Mouse (Mus musculus) central nervous system, embryonic 18 days (tissue): ENCODE measurements around the gene Gm28374. TPM values are rescaled to one million over a fixed set of nuclear protein-coding genes. Genes with fewer than 3 reads are reported as not detected.

Source experiments
- polyA plus RNA-seq: library from polyadenylated mRNA; depleted of rRNA; stranded (reverse); fragments of >200 nt; gene quantifications from 2 replicates; pipeline ENCODE4 v1.2.3, GENCODE M21; 2012; rRNA removed

The Gm28374 gene
- polyA plus RNA-seq: 1.5 and 1.6 TPM in 2 replicates

DNA sequence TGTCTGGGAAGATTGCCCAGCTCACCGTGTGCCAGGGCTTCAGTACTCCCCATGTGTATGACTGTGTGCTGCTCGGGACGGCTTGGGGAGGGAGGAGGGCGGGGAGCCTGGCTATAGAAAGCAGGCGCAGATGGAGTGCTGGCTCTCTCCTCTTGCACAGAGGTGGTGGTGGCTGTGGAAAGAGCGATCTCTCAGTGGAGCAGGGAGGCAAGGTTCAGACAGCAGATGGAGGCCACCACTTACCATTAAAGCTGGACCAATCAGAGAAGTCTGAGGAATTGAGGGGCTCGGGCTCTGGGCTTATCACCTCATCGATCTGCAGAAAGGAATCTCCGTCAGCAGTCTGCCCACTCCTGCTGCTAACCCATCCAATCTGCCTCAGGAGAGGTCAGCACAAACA lies at the start of gene Gm28374:
TSS of gene Gm28374 (minus strand) at position 101 of the 400 bp plus-strand sequence.

DNA sequence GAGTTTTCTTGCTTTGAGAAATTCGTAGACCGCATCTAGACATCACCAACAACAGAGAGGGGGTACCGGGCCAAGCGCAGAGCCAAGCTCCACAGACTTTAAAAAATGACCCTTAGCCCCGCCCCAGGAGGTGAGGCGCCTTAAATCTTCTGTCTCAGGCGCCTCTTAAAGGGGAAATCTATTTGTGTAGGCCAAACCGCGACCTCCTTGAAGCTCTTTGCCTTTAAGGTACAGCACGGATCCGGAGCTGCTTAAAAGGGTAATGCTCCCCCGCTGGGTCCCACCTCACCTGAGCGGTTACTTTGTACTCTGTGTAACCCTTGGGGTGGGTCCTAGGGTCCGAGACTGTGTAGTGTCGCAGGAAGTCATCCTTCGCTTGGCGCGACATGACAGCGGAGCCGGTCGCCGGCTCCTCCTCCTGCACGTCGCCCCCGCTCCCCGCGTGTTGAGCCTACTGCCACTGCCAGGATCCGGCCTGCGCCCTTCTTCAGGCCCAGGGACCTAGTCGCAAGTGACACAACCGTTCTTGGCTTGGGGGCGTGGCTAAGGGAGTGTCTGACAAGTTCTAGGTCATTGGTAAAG lies 45.8 kb upstream of the Gm28374 start, which contains the start of gene Snx15:
TSS of gene Snx15 (minus strand) at position 545 of the 582 bp plus-strand sequence.

GRCm38 (mm10) chr19:6117986-6118676 lies 36.1 kb upstream of the Gm28374 start, which contains the start of gene Sac3d1:
TSS of gene Sac3d1 (minus strand) at chr19:6118650.

DNA sequence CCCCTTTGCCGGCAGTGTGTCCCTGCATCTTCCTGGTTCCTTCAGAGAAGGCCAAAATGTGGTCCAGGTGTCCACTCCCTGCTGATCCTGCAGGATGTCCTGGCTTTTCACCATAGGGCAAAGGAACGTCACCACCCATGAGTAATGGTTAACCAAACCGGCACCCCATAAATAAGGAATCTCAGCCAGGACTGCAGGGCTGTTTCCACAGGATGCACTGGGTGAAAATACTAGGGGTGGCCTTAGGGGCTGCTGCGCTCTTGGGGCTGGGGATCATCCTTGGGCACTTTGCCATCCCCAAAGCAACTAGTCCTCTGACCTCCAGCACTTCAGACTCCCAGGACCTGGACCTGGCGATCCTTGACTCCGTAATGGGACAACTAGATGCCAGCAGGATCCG lies 23.5 kb upstream of the Gm28374 start, which contains the start of gene Naaladl1:
TSS of gene Naaladl1 (plus strand) at position 197 of the 400 bp plus-strand sequence.

GRCm38 (mm10) chr19:6094119-6094518 lies 12.1 kb upstream of the Gm28374 start, which contains the start of gene AC131692.1:
TSS of gene AC131692.1 (plus strand) at chr19:6094419.

DNA sequence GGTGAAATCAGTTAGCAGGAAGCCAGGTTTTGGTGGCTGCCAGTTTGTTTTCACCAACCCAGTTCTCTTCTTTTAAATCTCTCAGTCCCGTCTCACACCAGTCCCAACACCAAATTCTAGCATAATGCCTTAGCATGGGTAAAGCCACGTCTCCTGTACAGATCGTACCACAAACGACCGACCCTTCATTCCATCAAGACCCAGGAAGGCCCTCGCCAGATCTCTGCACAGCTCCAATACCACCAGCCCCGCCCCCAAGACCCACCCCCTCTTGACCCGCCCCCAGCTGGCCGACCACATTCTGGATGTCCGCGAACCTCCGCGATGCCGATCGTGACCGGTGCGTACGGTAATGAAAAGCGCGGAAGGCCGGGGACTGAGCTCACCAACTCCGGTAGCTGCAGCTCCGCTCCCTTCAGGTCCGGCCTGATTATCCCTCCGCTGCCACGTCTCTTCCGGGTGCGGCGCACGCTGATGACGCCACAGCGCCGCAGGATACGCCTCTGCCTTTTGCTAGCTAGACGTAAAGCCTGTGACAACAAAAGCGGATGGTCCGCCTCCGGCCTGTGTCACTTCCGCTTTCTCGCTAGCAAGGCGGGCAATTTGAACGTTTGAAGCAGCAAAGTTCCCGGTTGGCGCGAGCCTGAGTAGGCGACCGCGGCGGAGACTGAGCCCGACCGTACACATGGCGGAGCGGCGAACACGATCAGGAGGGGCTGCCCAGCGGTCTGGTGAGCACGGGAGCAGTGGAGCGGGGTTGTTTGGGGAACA lies 2.6 kb upstream of the Gm28374 start, which contains the start of the genes Zfpl1 and Cdca5:
TSS of gene Zfpl1 (minus strand) at position 479 of the 771 bp plus-strand sequence.
TSS of gene Cdca5 (plus strand) at position 506 of the 771 bp plus-strand sequence.

DNA sequence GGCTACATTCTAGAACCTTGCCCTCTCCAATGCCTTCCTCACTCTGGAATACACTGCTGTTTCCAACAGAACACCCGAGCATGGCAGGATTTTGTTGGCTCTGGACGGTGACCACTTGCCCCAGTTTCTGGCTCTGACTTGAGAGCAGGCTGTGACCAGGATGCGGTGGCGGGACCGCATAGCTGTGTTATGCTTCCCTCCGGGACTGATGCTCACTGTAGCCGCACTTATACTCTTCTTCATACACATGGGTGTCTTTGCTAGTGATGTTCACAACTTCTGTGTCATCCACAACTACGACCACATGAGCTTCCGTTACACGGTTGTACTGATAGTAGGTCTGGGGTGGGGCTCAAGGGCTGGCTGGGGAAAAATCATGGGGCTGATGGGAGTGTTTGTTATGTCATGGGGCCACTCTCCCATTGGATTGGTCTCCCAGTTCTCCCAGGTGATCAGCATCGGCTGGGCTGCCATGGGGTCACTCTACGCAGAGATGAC lies 2.0 kb downstream of the Gm28374 start, which contains the start of gene Tmem262:
TSS of gene Tmem262 (plus strand) at position 51 of the 498 bp plus-strand sequence.

DNA sequence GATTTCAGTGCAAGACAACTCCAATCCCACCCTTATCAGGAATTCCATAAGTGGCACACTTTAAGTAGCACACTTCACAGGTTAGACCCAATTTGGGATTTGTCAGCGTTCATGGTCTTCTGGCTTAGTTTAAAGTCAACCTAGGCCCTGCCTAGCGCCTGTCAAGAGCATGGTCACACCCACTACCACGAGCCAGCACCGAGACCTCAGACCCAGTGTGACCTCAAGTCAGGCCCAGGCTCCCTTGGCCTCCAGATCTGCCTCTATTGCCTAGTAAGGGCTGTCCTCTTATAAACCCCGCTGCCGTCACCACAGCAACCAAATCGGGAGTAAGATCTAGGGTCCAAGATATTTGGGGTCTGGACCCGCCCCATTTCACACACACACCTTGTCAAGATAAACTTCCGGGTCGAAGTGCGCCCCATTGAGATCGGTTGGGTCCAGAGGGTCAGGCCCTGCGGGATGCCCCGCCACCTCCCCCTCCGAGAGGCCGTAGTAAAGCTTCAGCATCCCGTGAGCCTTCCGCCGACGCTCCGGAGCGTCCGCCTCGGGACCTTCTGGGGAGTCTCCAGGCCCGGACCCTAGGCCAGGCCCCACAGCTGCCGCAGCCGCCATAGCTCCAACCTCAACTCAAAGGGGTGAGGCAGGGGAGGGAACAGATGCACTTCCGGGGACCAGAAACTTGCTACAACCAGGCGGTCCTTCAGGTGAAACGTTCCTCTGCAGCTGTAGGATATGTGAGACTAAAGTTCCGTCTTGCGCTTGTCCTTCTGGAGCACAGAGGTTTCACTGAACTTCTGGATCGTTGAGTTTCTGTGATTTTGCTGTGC lies 5.3 kb downstream of the Gm28374 start, which contains the start of gene Vps51:
TSS of gene Vps51 (minus strand) at position 668 of the 830 bp plus-strand sequence.

DNA sequence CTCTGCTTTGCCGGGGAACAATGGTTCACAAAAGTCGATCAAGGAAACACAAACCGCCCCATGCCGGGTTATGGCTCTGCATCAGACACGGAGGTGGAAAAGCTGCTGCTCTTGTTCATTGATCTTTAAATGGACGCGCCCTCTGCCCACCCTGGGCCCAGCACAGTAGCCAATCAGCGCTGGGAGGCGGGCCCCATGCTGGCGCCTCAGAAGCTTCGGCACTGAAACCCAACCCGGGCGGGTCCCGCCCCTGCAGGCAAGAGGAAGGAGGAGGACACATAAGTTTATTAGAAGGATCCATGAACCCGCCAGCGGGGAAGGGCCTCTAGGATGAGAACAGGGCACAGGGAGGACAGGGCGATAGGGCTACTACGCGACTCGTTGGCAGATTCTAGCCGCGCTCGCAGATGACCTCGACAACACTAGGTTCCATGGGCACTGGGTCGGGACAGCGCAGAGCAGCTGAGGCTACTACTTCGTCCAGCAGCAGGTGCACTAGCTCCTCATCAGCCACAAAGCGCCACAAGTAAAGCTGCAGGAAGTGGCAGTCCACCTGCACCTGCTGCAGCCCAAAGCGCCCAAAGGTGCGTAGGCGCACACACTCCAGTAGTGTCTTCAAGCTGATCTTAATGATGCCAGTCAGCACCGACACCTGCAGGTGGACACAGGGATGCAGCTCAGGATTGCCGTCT lies 14.2 kb downstream of the Gm28374 start, which contains the start of gene Tm7sf2:
TSS of gene Tm7sf2 (minus strand) at position 650 of the 692 bp plus-strand sequence.

DNA sequence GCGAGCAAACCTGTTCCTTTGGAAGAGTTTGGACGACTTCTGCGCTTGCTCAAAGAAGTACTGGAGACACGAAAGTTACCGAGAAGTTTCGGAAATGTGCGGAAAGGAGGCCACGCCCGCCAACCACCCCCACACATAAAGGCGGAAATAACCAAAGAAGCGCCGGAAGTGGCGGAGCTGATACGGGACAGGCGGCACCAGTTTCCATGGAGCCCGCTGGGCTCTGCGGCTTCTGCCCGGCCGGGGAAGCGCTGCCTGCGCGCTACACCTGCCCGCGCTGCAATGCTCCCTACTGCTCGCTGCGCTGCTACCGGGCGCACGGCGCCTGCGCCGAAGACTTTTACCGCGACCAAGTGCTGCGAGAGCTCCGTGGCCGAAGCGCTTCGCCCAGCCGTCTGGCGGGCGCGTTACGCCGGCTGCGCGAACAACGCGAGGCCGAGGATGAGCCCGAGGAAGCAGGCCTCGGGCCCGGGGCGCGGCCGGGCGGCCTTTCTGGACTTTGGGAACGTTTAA lies 21.0 kb downstream of the Gm28374 start, which contains the start of gene Znhit2:
TSS of gene Znhit2 (plus strand) at position 172 of the 513 bp plus-strand sequence.

GRCm38 (mm10) chr19:6057313-6058096 lies 24.6 kb downstream of the Gm28374 start, which contains the start of the genes Mrpl49 and Fau:
TSS of gene Mrpl49 (minus strand) at chr19:6057785.
TSS of gene Fau (plus strand) at chr19:6057844.

GRCm38 (mm10) chr19:6046294-6047153 lies 35.5 kb downstream of the Gm28374 start, which contains the start of gene Syvn1:
TSS of gene Syvn1 (plus strand) at chr19:6046576.

Other genes starting within 250 kb of the Gm28374 start
- 11.8 and 12.2 TPM in 2 replicates for gene Frmd8, start 207.0 kb downstream of the Gm28374 start, polyA plus RNA-seq
- gene Slc25a45, start 204.4 kb downstream of the Gm28374 start, polyA plus RNA-seq: 3.2 TPM in 2 replicates
- 12.6 and 14.4 TPM in 2 replicates for gene Tigd3, start 188.1 kb downstream of the Gm28374 start, polyA plus RNA-seq
- 147 and 151 TPM in 2 replicates for gene Dpf2, start 169.2 kb downstream of the Gm28374 start, polyA plus RNA-seq
- gene Cdc42ep2, start 157.4 kb downstream of the Gm28374 start, polyA plus RNA-seq: 17.8 and 18.1 TPM in 2 replicates
- 27.5 and 30.6 TPM in 2 replicates for gene Pola2, start 118.1 kb downstream of the Gm28374 start, polyA plus RNA-seq
- not detected in 2 replicates for gene Slc22a20, start 96.1 kb downstream of the Gm28374 start, polyA plus RNA-seq
- 8.7 and 8.9 TPM in 2 replicates for gene Capn1, start 66.4 kb downstream of the Gm28374 start, polyA plus RNA-seq
- 19.9 and 20.2 TPM in 2 replicates for gene Syvn1, start 35.7 kb downstream of the Gm28374 start, polyA plus RNA-seq
- gene Mrpl49, start 24.5 kb downstream of the Gm28374 start, polyA plus RNA-seq: 44.9 and 46.3 TPM in 2 replicates
- gene Fau, start 24.4 kb downstream of the Gm28374 start, polyA plus RNA-seq: 1,265 and 1,281 TPM in 2 replicates
- gene Znhit2, start 21.1 kb downstream of the Gm28374 start, polyA plus RNA-seq: 31.8 and 33.0 TPM in 2 replicates
- gene Tm7sf2, start 13.9 kb downstream of the Gm28374 start, polyA plus RNA-seq: 99.6 and 104 TPM in 2 replicates
- gene Vps51, start 5.0 kb downstream of the Gm28374 start, polyA plus RNA-seq: 87.7 and 91.1 TPM in 2 replicates
- 0.17 TPM in 1 of 2 replicates, not detected in the other for gene Tmem262, start 2.2 kb downstream of the Gm28374 start, polyA plus RNA-seq
- 86.3 and 98.7 TPM in 2 replicates for gene Zfpl1, start 2.7 kb upstream of the Gm28374 start, polyA plus RNA-seq
- 4.4 and 4.7 TPM in 2 replicates for gene Cdca5, start 2.7 kb upstream of the Gm28374 start, polyA plus RNA-seq
- 0.09 and 0.18 TPM in 2 replicates for gene AC131692.1, start 12.2 kb upstream of the Gm28374 start, polyA plus RNA-seq
- 0.59 and 0.63 TPM in 2 replicates for gene Naaladl1, start 23.5 kb upstream of the Gm28374 start, polyA plus RNA-seq
- gene Sac3d1, start 36.4 kb upstream of the Gm28374 start, polyA plus RNA-seq: 51.8 and 53.5 TPM in 2 replicates
- gene Snx15, start 46.0 kb upstream of the Gm28374 start, polyA plus RNA-seq: 55.8 and 56.8 TPM in 2 replicates
- 0.15 TPM in 1 of 2 replicates, not detected in the other for gene Batf2, start 58.7 kb upstream of the Gm28374 start, polyA plus RNA-seq
- gene Arl2, start 59.3 kb upstream of the Gm28374 start, polyA plus RNA-seq: 107 and 108 TPM in 2 replicates
- 0.05 TPM in 1 of 2 replicates, not detected in the other for gene Majin, start 102.1 kb upstream of the Gm28374 start, polyA plus RNA-seq
- 0.11 TPM in 1 of 2 replicates, not detected in the other for gene Gpha2, start 144.1 kb upstream of the Gm28374 start, polyA plus RNA-seq
- 152 TPM in 2 replicates for gene Ppp2r5b, start 153.6 kb upstream of the Gm28374 start, polyA plus RNA-seq
- 17.8 and 20.5 TPM in 2 replicates for gene Atg2a, start 159.4 kb upstream of the Gm28374 start, polyA plus RNA-seq
- gene Ehd1, start 194.5 kb upstream of the Gm28374 start, polyA plus RNA-seq: 147 and 154 TPM in 2 replicates
- 3.8 and 3.9 TPM in 2 replicates for gene Cdc42bpg, start 224.2 kb upstream of the Gm28374 start, polyA plus RNA-seq